Mouse (Mus musculus) right cerebral cortex, postnatal 14 days (tissue): ENCODE measurements around the gene Gm49601.

Source experiments
- DNase-seq: peaks from one replicate; pipeline ENCODE4 v3.0.0; 2022

The Gm49601 gene

DNA sequence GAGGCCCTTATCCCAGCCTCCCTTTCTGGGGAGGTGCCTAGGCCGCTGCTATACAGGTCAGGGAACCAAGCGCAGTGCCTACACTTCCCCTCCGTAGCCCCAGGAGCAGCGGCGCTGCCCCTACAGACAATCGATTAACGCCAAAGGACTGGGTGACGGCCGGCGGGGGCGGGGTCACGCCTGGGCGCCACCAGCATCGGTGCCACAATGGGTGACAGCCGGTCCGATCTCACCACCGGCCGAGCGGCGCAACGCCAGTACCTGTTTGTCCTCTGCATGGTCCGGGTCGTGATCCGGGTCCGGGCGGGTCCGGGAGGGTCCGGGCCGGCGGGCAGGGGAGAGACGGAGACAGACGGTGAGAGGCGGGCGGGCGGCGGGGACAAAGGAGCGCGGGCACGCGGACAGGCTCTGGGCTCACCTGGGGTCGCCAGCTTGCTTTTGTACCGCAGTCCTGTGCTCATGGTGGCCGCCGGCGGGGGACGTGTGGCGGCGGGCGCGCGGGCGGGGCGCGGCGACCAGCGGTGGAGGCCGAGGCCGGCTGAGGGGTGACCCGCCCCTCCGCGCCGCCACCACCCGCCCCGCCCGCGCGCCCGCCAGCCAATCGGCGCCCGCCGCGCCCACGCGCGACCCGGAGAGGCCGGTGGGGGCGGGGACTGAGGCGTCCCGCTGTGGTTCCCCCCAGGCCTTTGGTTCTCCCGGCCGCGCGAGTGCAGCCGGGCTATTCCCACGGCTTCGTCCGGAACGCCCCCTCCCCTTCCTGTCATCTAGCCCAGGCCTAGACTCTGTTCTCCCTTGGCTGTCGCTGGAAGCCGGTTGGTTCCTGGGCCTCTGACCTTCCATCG is 3.4 kb upstream of the Gm49601 start, which contains the start of gene Sept5:
TSS of gene Sept5 (minus strand) at position 565 of the 842 bp plus-strand sequence.
- DNase-seq, result peak; percentile 77

DNA sequence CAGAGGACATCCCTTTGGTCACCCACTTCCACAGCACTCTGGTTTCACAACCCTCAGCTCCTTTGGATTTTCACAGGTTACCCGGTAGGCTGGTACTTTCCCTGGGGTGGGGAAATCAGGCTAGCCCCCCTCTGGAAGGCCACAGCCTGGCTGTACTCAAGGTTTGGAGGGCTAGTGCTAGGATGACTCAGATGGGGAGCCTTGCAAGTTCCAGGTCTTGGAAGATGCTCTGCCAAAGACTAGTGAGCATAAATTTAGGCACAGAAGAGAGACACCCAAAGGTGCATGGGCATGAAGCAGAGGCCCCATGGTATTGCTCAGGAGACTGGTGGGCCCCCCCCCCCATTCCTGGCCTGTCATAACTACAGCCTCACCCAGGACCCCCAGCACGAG is 2.7 kb upstream of the Gm49601 start:
- DNase-seq, result no peak

DNA sequence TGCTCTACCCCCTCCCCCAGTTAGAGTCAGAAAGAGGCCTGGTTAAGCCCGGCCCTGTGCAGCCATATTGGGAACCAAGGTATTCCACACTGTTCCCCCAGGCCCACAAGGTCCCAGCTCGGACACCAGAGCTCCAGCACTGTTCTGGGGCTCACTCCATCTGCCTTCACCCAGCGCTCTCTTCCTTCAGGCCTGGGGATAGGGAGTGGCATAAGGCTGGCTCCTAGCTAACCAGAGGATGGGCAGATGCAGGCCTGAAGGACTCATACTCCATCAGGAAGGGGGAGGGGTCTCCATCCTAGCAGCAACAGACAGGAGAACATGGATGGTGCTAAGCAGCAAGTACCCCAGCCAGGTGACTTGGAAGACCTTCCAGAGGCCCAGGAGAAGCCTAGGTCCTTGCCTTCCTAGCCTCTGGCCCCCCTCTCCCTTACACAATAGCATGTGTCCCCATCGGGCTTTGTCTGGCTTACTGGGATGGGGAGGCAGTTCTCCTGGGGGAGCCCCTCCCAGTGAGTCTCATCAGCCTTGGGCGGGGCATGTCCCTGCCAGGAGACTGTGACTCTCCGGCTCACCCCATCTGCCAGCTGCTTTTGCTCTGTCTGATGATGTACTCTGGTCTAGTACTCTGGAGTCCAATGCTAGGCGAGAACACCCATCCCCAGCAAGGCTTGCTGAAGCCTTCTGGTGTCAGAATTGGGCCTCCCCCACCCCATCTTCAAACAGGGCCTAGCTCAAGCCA is 2.1 kb upstream of the Gm49601 start:
- DNase-seq, result no peak

DNA sequence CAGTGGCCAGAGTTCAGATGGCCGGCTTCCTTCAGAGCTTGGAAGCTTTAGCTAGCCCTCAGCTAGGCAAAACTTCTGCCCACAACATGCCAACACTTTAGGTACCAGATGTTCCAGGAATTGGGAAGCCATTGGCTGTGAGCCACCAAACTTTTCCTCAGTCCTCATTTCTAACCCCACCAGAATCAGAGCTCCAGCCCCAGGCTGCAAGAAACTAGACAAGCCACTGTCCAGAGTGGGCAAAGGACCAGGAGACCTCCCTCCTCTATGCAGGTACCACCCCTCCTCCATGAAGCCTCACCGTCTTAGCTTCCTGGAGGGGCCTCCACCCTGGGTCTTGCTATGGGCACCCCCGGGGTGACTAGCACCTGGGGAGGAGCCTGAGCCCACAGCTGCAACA is 936 bp upstream of the Gm49601 start:
- no peak for DNase-seq

DNA sequence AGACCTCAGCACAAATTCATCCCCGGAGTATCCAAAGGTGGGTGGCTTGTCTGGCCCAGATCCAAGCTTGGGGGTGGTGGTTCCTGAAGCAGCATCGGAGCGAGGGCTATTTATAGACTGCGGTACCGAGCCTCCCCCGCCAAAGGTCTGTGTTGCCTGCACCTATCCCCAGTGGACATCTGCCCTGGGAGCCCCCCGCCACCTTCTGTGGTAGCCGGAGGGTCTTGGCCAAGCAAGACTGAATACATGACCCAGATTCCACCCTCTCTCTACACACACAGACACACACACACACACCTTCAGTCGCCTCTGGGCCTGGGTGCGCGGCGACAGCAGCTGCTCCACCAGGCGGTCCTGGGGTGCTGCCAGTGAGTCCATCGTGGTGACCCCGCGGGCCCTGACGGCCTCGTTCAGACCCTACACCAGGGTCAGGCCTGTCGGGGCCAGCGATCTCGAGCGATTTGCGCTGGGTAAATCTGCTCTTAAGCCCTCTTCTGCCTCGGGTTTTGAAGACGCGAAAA is 376 bp downstream of the Gm49601 start:
- DNase-seq, result peak; percentile 85

DNA sequence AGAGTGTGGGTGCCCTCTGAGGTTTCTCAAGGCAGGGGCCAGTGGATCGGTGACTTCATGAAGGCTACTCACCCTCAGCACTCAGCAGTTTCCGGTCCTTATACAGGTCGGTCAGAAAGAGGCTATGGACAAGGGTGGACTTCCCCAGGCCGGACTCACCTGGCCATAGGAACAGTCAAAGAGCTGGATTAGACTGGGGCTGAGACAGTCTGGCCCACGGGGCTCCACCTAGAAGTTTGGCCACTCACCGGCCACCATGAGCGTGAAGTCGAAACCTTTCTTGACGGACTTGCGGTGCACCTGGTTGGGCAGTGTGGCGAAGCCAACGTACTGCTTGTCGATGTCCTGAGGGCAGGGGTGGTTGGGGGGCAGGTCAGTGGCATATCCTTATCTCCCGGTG is 1.1 kb downstream of the Gm49601 start:
- DNase-seq, result no peak

DNA sequence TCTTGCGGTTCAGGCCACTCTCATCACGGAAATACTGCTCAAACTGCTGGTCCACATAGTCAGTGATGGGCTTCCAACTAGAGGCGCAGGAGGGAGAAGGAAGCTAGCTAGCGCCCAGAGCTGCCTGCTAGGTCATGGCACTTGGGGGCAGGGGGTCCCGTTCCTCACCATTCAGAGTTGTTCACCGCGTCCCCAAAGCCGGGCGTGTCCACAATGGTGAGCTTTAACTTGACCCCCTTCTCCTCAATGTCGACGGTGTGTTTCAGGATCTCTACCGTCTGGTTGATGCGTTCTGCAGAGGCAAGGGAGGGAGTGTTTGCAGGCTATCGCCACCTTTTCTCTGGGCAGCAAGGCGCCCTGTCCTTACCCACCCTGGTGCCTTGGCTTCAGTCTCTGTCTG is 1.6 kb downstream of the Gm49601 start:
- DNase-seq, result no peak

DNA sequence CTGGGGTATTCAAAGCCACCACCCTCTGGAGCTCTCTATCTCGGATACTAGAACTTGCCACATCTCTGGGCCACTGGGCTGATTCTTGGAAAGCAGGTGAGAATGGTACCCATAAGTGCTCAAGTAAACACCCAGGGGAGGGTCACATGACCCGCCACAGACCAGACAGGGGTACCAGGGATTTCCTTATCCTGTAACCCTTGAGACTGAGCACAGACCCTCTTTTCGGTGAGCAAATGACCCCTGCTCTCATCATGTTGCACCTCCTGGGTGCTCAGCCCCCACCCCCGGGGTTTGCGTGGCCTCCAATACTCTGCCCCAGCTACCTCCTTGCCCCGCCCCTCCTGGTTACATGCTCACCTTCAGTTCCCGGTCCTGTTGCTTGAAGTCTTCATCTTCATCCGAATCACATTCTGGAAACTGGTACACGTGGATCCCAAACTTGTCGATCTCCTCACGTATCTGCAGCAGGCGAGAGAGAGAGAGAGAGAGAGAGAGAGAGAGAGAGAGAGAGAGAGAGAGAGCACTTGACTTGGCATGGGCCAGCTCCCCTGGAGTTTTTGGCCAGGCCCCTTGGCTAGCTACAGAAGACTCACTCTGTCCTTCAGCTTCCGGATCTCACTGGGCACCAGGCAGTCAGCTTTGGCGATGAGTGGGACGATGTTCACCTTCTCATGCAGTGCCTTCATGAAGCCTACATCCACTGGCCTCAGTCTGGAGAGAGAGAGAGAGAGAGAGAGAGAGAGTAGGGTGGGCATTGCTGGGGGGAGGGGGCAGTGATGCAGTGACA is 2.3 kb downstream of the Gm49601 start:
- DNase-seq, result no peak

DNA sequence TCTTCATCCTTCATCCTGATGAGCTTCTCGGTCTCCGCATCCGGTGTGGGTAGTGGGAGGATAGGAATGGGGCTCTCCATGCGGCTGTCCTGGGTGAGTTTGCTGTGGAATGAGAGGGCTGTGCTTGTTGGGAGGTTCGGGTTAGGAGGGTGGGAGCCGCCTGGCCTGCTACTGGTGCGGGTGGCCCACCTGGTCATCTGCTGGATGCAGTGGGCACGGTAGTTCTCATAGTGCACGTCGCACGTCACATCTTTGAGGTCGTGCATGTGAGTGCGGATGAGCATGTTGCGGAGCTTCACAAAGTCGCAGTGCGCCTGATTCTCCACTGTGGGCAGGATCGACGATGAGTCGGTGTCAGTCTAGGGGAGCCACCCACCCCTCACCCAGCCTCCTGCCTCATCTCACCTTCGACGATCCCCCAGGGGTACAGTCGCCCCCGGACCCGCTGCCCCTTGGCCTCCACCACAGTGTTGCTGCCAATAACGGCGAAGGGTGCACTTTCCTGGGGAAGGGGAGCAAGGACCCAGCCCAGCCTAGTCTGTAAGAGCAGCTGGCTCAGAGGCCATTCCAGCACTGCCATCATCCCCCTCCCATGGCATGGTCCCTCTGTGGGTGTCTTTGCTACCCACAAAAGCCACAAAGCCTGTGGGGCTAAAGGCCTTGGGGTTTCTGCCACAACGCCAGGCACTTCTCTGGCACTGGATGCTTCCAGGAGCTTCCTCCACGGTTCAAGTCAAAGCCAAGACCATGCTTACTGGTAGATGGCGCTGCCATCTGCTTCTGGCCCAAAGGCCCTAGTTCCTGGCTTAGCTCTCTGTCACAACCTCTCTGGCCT is 3.1 kb downstream of the Gm49601 start:
- DNase-seq, result no peak

DNA sequence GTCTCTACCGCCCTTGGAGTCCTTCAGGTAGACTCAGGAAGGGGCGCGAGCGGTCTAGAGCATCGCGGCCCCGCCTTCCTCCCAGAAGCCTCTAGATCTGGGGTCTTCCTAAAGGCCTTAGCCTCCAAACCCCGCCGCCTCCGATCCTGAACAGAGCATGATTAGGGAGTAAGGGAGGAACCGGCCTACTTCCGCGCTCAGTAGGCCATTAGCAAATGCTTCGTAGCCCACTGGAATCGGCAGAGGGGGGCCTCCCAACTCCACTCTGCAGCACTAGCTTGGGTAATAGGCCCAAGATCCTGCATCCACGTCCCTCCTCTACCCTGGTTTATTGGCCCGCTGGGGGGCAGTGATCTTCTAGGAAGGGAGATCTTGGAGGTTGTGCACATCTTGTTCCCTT is 4.2 kb downstream of the Gm49601 start, which contains the start of gene Gp1bb:
TSS of gene Gp1bb (minus strand) at position 385 of the 400 bp plus-strand sequence.
- DNase-seq, result no peak

DNA sequence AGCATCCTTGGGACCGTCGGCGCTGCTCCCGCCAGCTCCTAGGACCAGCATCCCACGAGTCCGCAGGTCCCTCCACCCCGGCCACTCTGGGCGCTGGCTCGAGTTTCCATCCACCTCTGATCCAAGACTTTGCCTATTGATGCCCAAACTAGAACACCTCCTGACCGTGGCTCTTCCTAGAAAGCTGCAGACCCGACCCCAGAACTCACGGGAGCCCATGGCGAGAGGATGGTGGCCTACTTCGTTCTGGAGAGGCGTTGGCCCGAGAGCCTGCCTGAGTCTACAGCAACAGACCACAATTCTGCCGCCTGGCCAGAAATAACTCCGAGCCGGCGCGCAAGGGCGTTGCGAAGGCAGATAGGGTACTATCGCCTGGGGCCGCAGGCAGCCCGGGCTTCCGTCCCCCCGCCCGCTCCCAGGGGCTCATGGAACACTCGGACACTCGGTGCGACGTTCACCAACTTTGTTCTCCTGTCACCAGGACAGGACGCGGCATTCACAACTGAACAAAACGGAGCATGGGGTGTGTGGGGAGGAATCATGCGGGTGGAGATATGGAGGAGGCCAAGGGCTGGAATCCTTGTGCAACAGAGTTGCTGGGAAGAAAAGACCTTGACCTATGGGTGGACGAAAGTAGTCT is 4.7 kb downstream of the Gm49601 start:
- DNase-seq, result no peak

DNA sequence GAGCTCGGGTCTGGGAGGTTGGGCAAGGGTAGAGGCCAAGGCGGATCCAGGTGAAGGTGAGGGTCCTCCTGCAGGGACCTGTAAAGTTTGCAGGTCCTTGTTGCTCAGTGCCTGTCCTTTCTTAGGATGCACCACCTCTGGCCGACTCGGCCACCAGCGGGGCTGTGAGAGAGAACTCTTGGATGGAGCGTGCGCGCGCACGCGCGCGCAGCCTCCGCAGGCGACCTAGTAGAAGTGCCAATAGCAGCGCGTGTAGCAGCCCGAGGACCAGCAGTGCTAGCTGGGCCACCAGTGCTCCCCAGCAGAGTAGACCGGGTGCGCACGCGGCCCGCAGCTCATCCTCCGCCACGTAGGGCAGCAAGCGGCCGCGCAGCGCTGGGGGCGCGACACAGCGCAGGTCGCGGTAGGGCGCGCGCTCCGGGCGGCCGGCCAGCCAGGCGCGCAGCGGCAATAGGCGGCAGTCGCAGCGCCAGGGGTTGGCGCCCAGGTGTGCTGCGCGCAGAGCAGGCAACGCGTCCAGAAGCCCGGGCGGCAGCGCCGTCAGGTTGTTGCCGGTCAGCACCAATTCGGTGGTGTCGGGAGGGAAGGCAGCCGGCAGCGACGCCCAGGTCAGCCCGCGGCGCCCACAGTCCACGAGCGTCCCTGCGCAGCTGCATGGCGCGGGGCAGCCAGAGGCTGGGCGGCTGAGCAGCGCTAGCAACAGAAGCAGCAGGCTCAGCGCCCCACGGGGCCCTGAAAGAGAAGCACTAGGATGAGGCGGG is 5.4 kb downstream of the Gm49601 start:
- DNase-seq, result peak; percentile 56

DNA sequence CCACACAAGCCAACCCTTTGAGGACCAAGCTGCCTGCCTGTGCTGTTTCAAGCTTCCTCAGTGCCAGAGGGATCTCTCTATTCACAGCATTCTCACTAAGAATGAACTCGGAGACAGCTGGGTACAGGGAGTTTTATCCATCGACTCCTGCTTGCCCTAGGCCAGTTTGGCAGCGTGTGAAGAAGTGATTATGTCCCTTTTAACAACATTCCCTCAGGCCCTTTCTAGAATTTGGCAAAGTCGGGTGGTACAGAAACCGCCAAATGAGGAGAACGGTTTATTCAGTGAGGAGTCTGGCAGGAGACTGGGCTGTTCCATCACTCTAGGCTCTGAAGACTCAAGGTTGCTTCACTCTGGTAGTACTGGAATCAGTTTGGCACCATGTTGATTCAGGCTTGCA is 6.0 kb downstream of the Gm49601 start:
- DNase-seq, result no peak

DNA sequence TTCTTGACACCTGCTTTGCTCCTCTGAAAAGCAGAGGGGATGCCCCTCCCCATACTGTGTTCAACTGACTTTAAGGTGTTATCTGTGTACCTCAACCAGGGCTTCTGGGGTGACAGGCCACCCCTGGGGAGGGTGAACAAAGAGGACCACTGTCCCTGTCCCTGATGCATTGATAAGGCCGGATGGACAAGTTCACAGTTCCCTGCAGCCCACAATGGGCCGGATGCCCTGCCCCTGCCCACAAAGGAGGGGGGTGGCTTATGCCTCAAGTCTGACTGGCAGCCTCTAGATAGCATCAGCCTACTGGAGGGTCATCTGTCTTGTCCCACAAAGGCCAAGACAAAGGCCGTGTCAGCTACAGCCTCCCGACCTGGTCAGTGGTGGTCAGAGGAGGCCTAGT is 7.1 kb downstream of the Gm49601 start:
- DNase-seq, result no peak

DNA sequence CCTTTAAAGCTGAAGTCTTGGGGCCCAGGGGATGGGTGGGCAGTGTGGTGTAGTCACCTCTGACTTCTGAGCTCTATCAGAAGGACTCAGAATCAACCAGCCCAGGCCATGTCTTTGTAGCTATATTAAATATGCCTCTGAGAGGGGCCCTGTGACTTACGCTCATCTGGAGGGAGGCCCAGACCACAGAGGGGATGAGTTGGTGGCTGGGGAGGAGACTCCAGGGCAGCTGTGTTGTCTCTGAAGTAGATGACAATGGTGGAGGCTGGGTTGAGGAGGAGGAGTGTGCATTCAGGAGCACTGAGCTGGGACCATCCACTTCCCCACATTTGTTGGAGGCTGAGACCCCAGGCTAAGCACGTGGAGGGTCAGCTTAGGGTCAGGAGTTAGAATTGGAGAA is 7.9 kb downstream of the Gm49601 start:
- DNase-seq, result no peak

DNA sequence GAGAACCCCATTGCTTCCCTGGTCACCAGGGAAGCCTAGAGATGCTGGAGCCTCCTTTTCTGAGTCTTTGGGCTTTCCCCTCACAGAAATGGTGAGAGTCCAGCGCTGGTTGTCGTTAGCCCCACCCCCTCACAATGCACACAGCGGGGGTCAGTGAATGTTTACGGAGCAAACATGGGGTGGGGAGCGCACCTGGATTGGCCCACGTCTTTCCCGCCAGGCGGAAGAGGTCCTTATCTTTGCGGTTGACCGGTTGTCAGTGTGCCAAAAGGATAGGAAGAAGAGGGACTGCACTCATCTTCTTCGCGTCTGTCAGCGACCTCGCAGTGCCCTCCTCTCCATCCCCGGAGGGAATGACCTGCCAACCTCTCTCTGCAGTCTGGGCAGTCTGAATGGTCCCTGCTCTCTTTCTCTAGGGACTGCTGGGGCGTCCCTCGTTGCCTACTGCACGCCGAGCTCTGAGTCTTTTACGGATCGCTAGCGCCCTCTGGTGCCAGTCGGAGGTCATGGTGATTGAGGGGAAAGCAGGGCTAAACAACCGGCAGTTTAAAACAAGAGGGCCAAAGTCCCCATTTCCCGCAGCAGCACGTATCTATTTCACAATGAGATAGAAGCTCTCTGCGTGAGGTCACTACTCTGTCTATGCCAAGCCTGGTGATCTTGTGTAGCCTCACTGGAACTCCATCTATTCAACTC is 8.7 kb downstream of the Gm49601 start:
- DNase-seq, result peak; percentile 91

DNA sequence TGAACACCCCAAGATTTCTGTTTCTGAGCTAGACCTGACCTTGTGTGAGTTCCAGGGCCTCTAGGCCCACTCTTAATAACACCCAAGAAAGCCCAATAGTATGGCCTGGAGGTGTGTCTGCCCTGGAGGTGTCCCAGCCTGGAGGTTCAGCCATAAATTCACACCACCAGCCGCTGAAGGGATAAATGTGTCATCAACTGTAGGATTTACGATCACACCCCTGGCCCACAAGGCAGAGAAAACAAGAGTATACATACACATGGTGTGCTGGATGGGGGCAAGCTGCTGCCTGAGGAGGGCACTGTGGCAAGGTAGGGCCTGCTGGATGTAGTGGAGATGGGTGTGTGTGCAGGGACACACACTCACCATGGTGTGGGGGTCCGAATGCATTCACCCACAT is 12.9 kb downstream of the Gm49601 start:
- DNase-seq, result no peak

DNA sequence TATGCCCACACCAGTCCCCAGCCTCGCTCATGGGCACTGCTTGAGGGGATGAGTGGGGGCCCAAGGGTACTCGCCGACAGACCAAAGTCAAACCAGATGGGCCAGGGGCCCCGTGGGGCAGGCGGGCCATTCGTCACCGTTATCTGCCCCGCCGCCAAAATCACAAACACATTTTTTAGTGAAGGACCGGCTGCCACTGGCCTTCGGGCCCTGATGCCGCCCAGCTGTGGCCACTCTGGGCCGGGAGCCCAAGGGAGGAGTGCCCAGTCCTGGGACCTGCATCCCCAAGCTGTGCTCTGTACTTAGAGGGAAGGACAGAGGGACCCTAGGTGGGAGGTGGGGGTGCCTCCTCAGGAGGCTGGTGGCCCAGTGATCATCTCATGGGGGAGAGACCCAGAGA is 14.5 kb downstream of the Gm49601 start:
- DNase-seq, result no peak

DNA sequence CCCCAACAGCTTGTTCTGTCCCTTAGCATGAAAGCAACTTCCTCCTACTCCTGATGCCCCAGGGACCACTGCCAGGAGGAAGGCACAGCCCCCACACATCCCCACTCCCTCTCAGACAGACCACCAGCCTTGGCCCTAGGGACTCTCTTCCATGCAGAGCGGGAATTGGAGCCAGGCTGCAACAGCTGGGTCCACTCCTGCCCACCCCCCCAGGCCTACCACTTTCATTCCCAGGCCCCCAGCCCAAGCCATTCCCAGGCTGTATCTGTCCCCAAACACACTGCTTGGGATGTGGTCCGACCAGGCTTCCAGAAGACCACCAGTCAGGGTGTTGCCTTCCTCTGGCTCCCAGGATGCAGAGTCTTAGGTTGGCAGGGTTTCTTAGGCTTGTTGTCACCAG is 17.1 kb downstream of the Gm49601 start:
- DNase-seq, result no peak

DNA sequence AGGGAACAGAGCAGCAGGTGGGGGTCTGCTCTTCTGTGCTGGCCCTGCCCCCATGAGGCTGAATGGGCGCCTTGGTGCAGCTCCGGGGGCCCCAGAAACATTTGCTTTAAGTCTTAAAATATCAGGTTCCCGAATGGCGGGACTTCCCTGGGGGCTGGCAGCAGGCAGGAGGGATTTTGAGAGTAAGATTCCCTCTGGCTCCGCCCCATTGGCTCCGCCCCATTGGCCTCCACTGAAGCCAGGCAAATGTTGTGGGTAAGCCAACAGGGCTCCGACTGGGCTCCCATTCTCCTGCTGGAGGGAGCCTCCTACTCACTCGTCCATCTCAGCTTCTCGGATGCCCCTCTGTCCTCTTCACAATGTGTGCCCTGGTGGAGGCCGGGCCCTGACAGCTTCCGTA is 18.0 kb downstream of the Gm49601 start:
- no peak for DNase-seq
